Mouse (Mus musculus) neural tube, embryonic 15.5 days (tissue): ENCODE results near the gene Hdac7. TPM values are rescaled to one million over a fixed set of nuclear protein-coding genes. Genes with fewer than 3 reads are reported as not detected.

Experiments used
- ATAC-seq: fragments of 200-750 bp; cut with Nextera tagmentation; 2 replicates; pipeline ENCODE4 v1.8.0; 2017; ENCODE audit warnings: mild to moderate bottlenecking, moderate TSS enrichment, moderate library complexity; ENCODE audit not compliant: low FRiP score
- H3K27ac ChIP-seq: fragments of 300-500 bp; sonication (generic); replicated peaks from 2 replicates; pipeline ENCODE4 v1.5.1; 2015; ENCODE audit warnings: mild to moderate bottlenecking, inconsistent platforms
- H3K27me3 ChIP-seq: fragments of 300-500 bp; sonication (generic); replicated peaks from 2 replicates; pipeline ENCODE4 v1.6.1; 2015; ENCODE audit warnings: inconsistent platforms
- H3K36me3 ChIP-seq: fragments of 300-500 bp; sonication (generic); 2 replicates; pipeline ENCODE4 v1.6.1; 2015; ENCODE audit warnings: inconsistent platforms
- H3K4me1 ChIP-seq: fragments of 300-500 bp; sonication (generic); 2 replicates; pipeline ENCODE4 v1.6.1; 2015; ENCODE audit warnings: inconsistent platforms
- H3K4me2 ChIP-seq: fragments of 300-500 bp; sonication (generic); 2 replicates; pipeline ENCODE4 v1.6.1; 2015; ENCODE audit warnings: inconsistent platforms, mild to moderate bottlenecking, moderate library complexity
- H3K4me3 ChIP-seq: fragments of 300-500 bp; sonication (generic); replicated peaks from 2 replicates; pipeline ENCODE4 v1.5.1; 2015; ENCODE audit warnings: mild to moderate bottlenecking, inconsistent platforms
- H3K9ac ChIP-seq: fragments of 300-500 bp; sonication (generic); replicated peaks from 2 replicates; pipeline ENCODE4 v1.6.1; 2015; ENCODE audit warnings: mild to moderate bottlenecking, inconsistent platforms
- H3K9me3 ChIP-seq: fragments of 300-500 bp; sonication (generic); replicated peaks from 2 replicates; pipeline ENCODE4 v1.6.1; 2016; ENCODE audit warnings: inconsistent platforms
- WGBS: fragments of 180-500 bp; shearing (Covaris S2); methylation state at CpG from one replicate; pipeline ENCODE4 v1.1.7; 2015; ENCODE audit warnings: mixed read lengths; 5-methylcytosine and 5-hydroxymethylcytosine counted together
- polyA plus RNA-seq: library from polyadenylated mRNA; unstranded; fragments of >200 nt; fragmentation: Nextera tagmentation; extraction: Ambion mirVana; gene quantifications from 2 replicates; pipeline ENCODE4 v1.2.1, GENCODE M21; 2015

Gene Hdac7
- polyA plus RNA-seq, 1 experiment from 2014 or later, result 26.5 TPM

GRCm38 (mm10) chr15:97745331-97745730 is 99.0 kb downstream of the Hdac7 start:
- 65% methylated on average over 10 of the region's 10 CpGs for WGBS
- Histone ChIP-seq H3K4me3 (no peak overlapping the region), H3K9me3 (no peaks in the 10 kb centered on the region), H3K4me1 (peaks cover 18% of the 10 kb centered on the region), H3K27ac (peak overlapping the region; percentile 33), H3K4me2 (no peak overlapping the region), H3K27me3 (no peaks in the 10 kb centered on the region), H3K36me3 (no peaks in the 10 kb centered on the region), H3K9ac (no peak overlapping the region)
- no peak for ATAC-seq

- Histone ChIP-seq H3K9me3 (no peaks in the 10 kb centered on the region), H3K4me2 (no peak overlapping the region), H3K27me3 (no peaks in the 10 kb centered on the region), H3K4me1 (peaks cover 14% of the 10 kb centered on the region), H3K4me3 (no peak overlapping the region), H3K36me3 (no peaks in the 10 kb centered on the region), H3K9ac (no peak overlapping the region), H3K27ac (peak overlapping the region; percentile 33)
- peak; percentile 64; the same call in 1 of the 2 replicates for ATAC-seq
- WGBS, result 47% methylated on average over 10 of the region's 10 CpGs
Measured at GRCm38 (mm10) chr15:97744930-97745329, 99.4 kb downstream of the Hdac7 start.

- Histone ChIP-seq H3K9ac (no peak overlapping the region), H3K4me3 (no peak overlapping the region), H3K27me3 (no peaks in the 10 kb centered on the region), H3K36me3 (no peaks in the 10 kb centered on the region), H3K4me1 (peaks cover 14% of the 10 kb centered on the region), H3K27ac (no peak overlapping the region), H3K4me2 (no peak overlapping the region), H3K9me3 (no peaks in the 10 kb centered on the region)
- no peak for ATAC-seq
- 77% methylated on average over 11 of the region's 12 CpGs for WGBS
Measured at GRCm38 (mm10) chr15:97743961-97744525, 100.3 kb downstream of the Hdac7 start.

GRCm38 (mm10) chr15:97743210-97743609 is 101.1 kb downstream of the Hdac7 start:
- Histone ChIP-seq H3K27me3 (no peaks in the 10 kb centered on the region), H3K4me1 (peaks cover 14% of the 10 kb centered on the region), H3K4me3 (no peak overlapping the region), H3K9me3 (no peaks in the 10 kb centered on the region), H3K9ac (no peak overlapping the region), H3K27ac (no peak overlapping the region), H3K4me2 (no peak overlapping the region), H3K36me3 (no peaks in the 10 kb centered on the region)
- ATAC-seq, result no peak
- 85% methylated on average over 5 of the region's 5 CpGs for WGBS

Other genes starting within 250 kb of the Hdac7 start
- 30.5 and 31.3 TPM in 2 replicates for gene Rpap3, start 138.7 kb downstream of the Hdac7 start, polyA plus RNA-seq
- 0.15 and 3.5 TPM in 2 replicates for gene Endou, start 113.2 kb downstream of the Hdac7 start, polyA plus RNA-seq
- gene Rapgef3, start 76.5 kb downstream of the Hdac7 start, polyA plus RNA-seq, result 12.5 and 19.5 TPM in 2 replicates
- 99.0 and 101 TPM in 2 replicates for gene Slc48a1, start 66.0 kb downstream of the Hdac7 start, polyA plus RNA-seq
- 0.17 and 0.63 TPM in 2 replicates for gene Vdr, start 66.1 kb upstream of the Hdac7 start, polyA plus RNA-seq
- 48.0 and 48.6 TPM in 2 replicates for gene Tmem106c, start 119.7 kb upstream of the Hdac7 start, polyA plus RNA-seq
- 33.8 and 62.9 TPM in 2 replicates for gene Col2a1, start 160.2 kb upstream of the Hdac7 start, polyA plus RNA-seq
- gene Pfkm, start 248.1 kb upstream of the Hdac7 start, polyA plus RNA-seq, result 85.6 and 94.3 TPM in 2 replicates
- 16.8 and 22.5 TPM in 2 replicates for gene Senp1, start 249.2 kb upstream of the Hdac7 start, polyA plus RNA-seq